Mouse (Mus musculus) splenic B cell, adult 2 months (primary cell): ENCODE measurements around the gene Ugt1a7c.
A peak's percentile ranks its signal among the peaks of the same experiment; 100 is the strongest.

Experiments used
- DNase-seq: peaks from one replicate; pipeline ENCODE4 v3.0.0-alpha.2; 2011; ENCODE audit warnings: low read depth, low spot score
- H3K27me3 ChIP-seq: 2 replicates; pipeline ENCODE4 v1.6.1; 2012; ENCODE audit warnings: mild to moderate bottlenecking, low read length, moderate library complexity, mixed read lengths; ENCODE audit not compliant: control insufficient read depth, poor library complexity, insufficient read depth, severe bottlenecking
- H3K36me3 ChIP-seq: 2 replicates; pipeline ENCODE4 v1.6.1; 2012; ENCODE audit warnings: mild to moderate bottlenecking, low read length, moderate library complexity, mixed read lengths; ENCODE audit not compliant: control insufficient read depth, poor library complexity, insufficient read depth, severe bottlenecking

The Ugt1a7c gene

DNA sequence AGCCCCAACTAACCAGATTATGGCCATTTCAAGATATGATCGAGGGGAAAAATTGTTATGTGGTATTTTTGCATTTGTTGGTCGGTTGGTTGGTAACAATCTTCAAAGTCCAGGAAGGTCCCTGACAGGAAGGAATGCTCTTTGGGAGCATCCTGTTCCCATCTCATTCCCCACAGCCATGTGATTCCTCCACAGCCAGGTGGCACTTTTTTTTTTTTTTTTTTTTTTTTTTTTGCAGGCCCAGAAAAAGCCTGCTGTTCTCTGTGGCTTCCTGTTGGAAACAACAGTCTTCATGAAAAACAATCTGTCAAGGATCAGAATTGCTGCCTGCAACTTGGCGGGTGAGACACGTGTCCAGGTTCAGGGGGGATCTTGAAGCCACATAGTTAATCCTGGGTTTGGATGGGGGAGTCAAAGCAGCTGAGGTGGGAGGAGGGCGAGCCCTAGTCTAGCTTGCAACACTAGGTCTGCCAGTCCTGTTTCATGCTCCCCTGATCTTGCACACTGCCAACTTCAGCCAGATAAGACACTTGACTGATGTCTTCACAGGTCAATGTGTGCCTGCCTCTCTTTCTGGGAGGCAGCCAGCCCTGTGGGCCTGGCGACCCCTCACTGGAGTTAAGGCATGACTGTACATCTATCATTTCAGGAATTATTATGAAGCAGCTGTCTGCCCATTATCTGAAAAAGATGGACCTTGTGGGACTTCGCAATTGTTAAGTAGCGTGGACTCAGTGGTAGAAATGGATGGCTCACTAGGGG, 164.2 kb downstream of the Ugt1a7c start:
- Histone ChIP-seq H3K27me3 (no peaks in the 10 kb centered on the region), H3K36me3 (peaks cover 3% of the 10 kb centered on the region; the same call in 1 of the 2 replicates)
- no peak for DNase-seq

DNA sequence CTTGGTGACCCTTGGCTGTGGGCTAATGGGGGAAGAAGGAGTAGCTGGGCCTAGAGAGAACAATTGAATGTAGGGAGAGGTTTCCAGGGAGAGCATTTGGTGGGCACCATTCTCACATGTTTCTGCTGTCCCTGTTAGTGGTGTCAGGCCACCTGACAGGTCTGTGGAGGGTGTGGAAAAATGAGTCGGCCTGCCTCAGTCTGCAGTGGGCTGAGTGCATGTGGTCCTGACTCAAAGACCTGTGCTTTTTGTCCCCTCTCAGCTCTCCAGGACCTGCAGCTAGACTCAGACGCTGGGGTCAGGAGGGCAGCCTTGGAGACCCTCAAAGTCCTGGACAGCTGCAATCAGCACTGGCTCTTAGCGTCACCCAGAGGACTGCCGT, 164.8 kb downstream of the Ugt1a7c start:
- no peak for DNase-seq
- Histone ChIP-seq H3K27me3 (no peaks in the 10 kb centered on the region), H3K36me3 (peaks cover 5% of the 10 kb centered on the region)

DNA sequence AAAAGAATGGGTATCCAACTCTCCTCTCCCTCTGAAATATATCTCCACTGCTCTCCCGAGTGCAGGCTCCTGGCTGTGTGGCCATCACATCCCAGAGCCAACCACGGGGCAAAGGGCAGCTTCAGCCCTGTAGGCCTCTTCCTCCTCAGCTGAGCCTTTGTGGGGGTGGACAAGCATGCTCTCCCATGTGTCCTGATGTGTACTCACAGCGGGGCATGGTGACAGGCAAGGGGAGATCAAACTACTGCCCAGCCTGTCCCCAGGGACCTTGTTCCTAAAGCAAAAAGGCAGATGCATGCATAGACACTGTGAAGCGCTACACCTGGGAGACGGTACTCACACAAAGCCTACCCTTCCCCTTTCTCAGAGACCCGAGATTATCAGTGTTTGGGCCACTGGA, 165.3 kb downstream of the Ugt1a7c start:
- peaks cover 9% of the 10 kb centered on the region for H3K36me3 ChIP-seq
- peak; percentile 54 for DNase-seq

DNA sequence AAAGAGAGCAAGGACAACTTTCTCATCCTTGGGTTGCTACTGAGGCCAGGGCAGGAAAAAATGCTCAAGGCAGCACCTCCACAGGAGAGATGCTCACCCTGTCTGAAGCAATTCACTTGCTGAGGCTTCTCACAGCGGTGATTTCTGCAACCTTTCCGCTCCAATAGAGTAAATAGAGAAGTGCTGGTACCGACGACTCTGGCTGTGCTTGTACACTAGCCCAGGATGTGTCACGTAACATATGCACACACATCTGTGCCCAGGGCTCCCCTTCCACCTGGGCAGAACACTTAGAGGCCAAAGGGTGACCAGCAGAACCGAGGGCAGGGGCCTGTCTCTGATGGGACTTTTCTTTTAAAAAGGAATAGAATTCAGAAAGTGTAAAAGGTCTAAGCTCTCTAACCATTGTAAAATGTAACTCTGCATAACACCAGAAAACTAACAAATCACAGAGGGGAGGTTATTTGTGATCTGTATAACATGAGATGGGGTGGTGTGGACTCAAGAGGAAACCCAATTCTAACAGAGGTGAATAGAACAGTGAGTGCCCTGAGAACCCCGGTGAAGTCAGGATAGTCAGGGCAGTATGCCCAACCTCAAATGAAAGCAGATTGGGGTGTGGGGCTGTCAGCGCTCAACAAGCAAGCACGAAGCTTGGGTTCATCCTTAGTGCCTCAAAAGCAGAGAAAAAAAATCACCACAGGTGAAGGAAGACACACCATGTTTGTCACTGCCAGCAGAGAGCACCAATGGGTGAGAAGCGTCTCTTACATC, 165.9 kb downstream of the Ugt1a7c start:
- Histone ChIP-seq H3K27me3 (no peaks in the 10 kb centered on the region), H3K36me3 (peaks cover 15% of the 10 kb centered on the region)
- peak; percentile 66 for DNase-seq

More for the DNA sequence above, 165.3 kb downstream of the Ugt1a7c start:
- H3K27me3 ChIP-seq: no peaks in the 10 kb centered on the region

DNA sequence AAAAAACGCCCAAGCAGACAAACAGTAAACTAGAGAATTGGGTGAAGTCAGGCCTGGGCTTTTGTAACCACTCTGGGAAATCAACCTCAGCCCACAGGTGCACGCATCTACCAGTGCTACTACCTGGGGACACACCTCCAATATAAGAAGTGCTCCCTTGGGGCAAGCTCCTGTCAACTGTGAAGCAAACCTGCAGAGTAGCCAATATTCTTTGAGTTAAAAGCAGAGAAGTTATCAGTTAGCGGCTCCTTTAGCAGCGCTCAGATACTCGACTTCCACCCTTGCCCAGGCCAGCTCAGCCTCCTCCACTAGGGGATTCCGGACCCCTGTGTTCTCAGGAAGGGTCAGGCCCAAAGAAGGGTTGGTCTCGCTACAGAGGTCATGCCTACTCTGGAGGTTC, 166.8 kb downstream of the Ugt1a7c start:
- no peak for DNase-seq
- Histone ChIP-seq H3K36me3 (peaks cover 21% of the 10 kb centered on the region), H3K27me3 (no peaks in the 10 kb centered on the region)

DNA sequence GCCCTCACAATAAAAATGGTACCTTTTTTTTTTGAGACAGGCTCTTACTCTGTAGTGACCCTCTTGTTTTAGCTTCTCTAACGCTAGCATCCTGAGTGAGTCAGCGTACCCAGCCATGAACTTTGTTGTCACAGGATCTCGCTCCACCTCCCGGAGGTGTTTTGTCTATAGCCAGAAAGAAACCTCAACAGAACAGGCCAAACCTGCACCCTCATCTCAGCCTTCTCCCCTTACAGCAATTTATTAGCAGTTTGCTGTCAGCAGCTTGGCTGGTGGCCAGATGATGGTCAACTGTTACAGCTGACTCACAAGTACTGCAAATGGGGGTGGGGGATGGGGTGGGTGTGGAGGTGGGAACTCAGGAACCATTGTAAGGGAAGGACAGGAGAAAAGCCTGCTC, 167.4 kb downstream of the Ugt1a7c start:
- DNase-seq: no peak
- H3K36me3 ChIP-seq: peaks cover 26% of the 10 kb centered on the region
- H3K27me3 ChIP-seq: no peaks in the 10 kb centered on the region

DNA sequence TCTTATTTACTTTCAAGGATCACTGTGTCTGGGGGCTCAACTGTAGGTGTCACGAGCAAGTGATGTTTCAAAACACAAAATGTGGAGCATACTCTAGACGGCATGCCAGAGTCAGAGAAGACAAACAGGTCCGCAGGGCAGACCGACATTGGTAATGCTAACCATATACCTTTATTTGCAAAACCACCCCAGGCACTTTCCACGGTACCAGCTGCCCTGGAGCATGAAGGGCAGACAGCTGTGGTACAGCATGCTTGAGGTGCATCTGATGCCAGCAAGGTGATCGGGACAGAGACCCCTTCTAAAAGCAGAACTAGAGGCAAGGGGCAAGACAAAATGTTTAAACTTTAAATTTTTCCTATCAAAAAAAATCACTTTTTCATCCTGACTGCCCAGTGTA, 168.1 kb downstream of the Ugt1a7c start:
- Histone ChIP-seq H3K27me3 (no peaks in the 10 kb centered on the region), H3K36me3 (peaks cover 33% of the 10 kb centered on the region)
- DNase-seq: no peak

DNA sequence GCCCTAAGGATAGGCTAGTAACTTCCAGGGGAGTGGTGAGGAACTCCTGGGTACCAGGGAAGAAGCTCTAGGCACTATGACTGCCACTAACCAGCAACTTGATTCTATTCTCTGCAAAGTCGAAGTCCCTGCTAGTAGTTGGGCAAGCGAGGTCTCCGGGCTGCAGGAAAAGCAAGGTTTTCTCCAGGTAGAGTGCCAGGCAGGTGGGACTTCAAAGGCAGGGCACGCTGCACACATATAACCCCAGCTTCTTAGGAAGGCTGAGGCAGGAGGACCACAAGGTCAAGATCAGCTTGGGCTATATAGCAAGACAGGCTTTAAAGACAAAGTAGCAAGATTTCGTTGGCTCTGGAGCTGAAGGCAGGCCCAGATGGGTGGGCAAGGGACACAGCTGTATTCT, 168.9 kb downstream of the Ugt1a7c start:
- Histone ChIP-seq H3K36me3 (peaks cover 40% of the 10 kb centered on the region), H3K27me3 (no peaks in the 10 kb centered on the region)
- DNase-seq: no peak

DNA sequence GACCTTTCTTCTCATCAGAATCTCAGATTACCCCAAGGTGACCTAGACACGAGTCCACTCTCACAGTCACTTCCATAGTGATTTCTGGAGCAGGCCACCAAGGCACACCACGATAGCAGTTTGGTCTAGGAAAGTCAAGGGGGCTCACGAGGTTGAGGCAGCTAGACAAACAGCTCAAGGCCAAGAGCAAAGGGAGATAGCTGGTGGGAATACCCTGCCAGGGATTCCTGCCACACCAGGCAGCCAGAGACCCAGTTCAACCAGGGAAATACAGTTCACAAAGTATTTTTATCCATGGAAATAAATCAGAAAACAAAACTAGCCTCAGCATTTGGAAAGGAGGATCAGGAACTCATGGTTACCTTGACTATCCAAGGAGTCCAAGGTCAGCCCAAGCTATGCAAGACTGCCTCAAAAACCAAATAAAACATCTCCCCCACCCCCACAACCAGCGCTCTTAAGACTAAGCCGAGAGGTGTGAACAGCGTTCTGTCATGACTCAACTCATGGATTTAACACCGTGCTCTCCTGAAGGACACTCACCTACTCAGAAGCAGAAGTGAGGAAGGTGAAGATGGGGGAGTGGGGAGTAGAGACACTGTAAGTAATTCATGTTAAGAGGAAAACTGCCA, 169.5 kb downstream of the Ugt1a7c start:
- Histone ChIP-seq H3K27me3 (no peaks in the 10 kb centered on the region), H3K36me3 (peaks cover 43% of the 10 kb centered on the region)
- no peak for DNase-seq

DNA sequence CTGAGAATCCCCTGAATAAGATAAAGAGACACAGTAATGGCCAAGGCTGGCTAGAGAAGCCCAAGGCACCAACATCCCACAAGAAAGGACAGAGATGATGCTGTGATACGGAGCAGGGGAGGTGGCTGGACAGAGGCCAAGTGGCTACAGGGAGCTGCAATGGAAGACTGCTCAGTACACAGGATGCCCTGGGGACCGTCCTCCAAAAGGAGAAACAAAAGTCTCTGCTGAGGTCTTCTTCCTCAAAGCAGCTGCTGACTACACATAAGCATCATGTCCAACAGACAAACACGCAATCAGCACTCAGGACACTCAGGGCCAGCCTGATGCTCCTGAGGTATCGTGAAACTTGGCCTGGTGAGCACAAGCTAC, 170.0 kb downstream of the Ugt1a7c start:
- Histone ChIP-seq H3K36me3 (peaks cover 48% of the 10 kb centered on the region), H3K27me3 (no peaks in the 10 kb centered on the region)
- DNase-seq: no peak

DNA sequence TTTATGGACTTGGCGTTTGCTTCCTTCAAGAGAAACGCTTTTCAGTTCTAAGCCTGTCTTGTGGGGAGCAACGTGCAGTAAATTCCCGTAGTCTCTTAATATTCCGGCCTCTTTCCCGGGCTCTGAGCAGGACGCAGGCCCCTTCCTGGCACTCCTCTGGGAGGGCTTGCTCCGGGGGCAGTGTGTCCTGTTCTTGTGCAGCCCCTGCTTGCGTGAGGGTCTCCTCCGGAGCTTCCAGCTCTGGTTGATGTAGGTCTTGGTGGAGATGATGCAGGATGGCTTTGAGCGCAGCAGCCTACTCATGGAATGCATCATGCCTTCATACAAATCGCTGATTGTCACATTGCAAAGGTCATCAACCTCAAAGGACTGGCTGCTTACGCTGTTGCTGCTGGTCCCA, 171.3 kb downstream of the Ugt1a7c start:
- H3K36me3 ChIP-seq: peaks cover 49% of the 10 kb centered on the region
- no peaks in the 10 kb centered on the region for H3K27me3 ChIP-seq
- no peak for DNase-seq

DNA sequence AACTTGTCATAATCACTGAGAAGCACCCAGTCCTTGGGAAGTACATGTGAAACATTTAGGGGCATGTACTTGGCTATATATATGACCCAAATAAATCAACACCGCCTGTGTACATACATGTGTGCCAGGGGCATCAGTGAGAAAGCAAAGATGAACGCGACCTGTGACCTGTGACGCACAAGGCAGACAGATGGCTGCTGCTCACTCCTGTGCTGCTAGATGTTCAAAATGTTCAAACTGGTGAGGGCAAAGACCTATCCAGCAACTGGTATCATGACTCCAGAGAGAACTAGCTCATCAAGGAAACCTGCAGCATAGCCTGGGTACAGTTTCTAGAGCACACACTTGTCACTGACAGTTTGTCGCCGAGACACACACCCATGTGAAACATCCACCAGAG, 172.6 kb downstream of the Ugt1a7c start:
- H3K27me3 ChIP-seq: no peaks in the 10 kb centered on the region

DNA sequence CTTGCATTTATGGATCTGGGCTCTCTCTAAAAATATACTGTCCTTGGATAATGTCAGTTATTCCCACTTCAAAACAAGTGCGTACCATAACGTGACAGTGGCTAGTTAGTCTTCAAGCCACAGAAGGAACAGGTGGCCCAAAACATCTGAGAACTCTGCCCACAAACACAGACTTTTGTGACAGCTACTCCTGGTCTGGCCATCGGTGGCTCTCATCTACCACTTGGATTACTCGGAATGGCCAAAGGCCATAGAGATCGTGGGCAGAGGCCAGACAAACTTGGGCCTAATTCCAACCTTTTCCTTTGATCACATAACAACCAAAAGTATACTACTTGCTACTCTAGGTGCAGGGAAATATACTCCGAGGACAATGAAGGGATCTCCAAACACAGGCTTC, 173.2 kb downstream of the Ugt1a7c start:
- no peak for DNase-seq
- Histone ChIP-seq H3K27me3 (no peaks in the 10 kb centered on the region), H3K36me3 (peaks cover 49% of the 10 kb centered on the region)

More for the DNA sequence above, 172.6 kb downstream of the Ugt1a7c start:
- peaks cover 49% of the 10 kb centered on the region for H3K36me3 ChIP-seq
- no peak for DNase-seq
